Mouse (Mus musculus) layer of hippocampus, adult 9-11 months (tissue): ENCODE measurements around the gene Zfp600.
"Not testable (repeated sequence)": the region's sequence is repeated elsewhere in the genome, so short reads cannot be mapped to it uniquely, and the experiment has no call there.

Source experiments
- DNase-seq: peaks from one replicate; pipeline ENCODE4 v3.0.0; 2022

Zfp600 gene

GRCm38 (mm10) chr4:146156524-146156923 lies at the start of gene Zfp600:
Gene Zfp600 (plus strand): TSS chr4:146156824.
- not testable (repeated sequence) for DNase-seq

GRCm38 (mm10) chr4:146162893-146163292 lies 6.3 kb downstream of the Zfp600 start:
- DNase-seq: not testable (repeated sequence)

- not testable (repeated sequence) for DNase-seq
Observed at GRCm38 (mm10) chr4:146167202-146167832, 10.7 kb downstream of the Zfp600 start.

GRCm38 (mm10) chr4:146167879-146168532 lies 11.4 kb downstream of the Zfp600 start:
- not testable (repeated sequence) for DNase-seq

- DNase-seq: not testable (repeated sequence)
Observed at GRCm38 (mm10) chr4:146168730-146169215, 12.1 kb downstream of the Zfp600 start.

- not testable (repeated sequence) for DNase-seq
Observed at GRCm38 (mm10) chr4:146173378-146174226, 17.0 kb downstream of the Zfp600 start.

- not testable (repeated sequence) for DNase-seq
Observed at GRCm38 (mm10) chr4:146204357-146204756, 47.7 kb downstream of the Zfp600 start.

- not testable (repeated sequence) for DNase-seq
Observed at GRCm38 (mm10) chr4:146239252-146240244, 82.9 kb downstream of the Zfp600 start.

GRCm38 (mm10) chr4:146242119-146242518 lies 85.5 kb downstream of the Zfp600 start:
- not testable (repeated sequence) for DNase-seq
